Mouse (Mus musculus): ENCODE measurements at regions not wholly inside any gene's neighbourhood (a gene's known extent, or its start where the extent isn't known, plus 50 kb on each side); places are given as distances from the start of the nearest gene placed in this dataset.

- Histone ChIP-seq H3K36me3 (ENCODE audit: control insufficient read depth, insufficient read depth, low read length) (no peaks in the 10 kb centered on the region), H3K27me3 (ENCODE audit: control insufficient read depth, insufficient read depth, low read length) (no peaks in the 10 kb centered on the region), H3K4me3 (ENCODE audit: insufficient read depth, low read depth, low read length) (no peak overlapping the region), H3K27ac (replicated peaks; ENCODE audit: insufficient read depth, low read depth, low read length) (no peak overlapping the region), H3K4me1 (ENCODE audit: control insufficient read depth, insufficient read depth, low read length) (no peaks in the 10 kb centered on the region), H3K79me2 (ENCODE audit: control insufficient read depth, insufficient read depth, low read length) (no peaks in the 10 kb centered on the region), H3K9ac (ENCODE audit: low read depth, low read length) (no peak overlapping the region)
- DNase-seq (ENCODE audit: extremely low read depth, low read depth, low spot score) = no peak
- WGBS = 61% methylated on average over 3 of the region's 3 CpGs
- TF ChIP-seq CTCF (IDR thresholded peaks at IDR 0.05; ENCODE audit: low read depth, low read length) = no peak
- TF ChIP-seq POLR2A (IDR thresholded peaks at IDR 0.05; ENCODE audit: extremely low read depth, insufficient read depth, low read length) = no peak
Observed at GRCm38 (mm10) chr7:119258222-119258621, 73.8 kb upstream of the Gpr139 start.

GRCm38 (mm10) chr7:119256916-119257315 lies 72.5 kb upstream of the Gpr139 start:
- no peak for TF ChIP-seq CTCF (IDR thresholded peaks at IDR 0.05; ENCODE audit: low read depth, low read length)
- TF ChIP-seq POLR2A (IDR thresholded peaks at IDR 0.05; ENCODE audit: extremely low read depth, insufficient read depth, low read length) = no peak
- H3K27me3 ChIP-seq (ENCODE audit: control insufficient read depth, insufficient read depth, low read length) = no peaks in the 10 kb centered on the region
- DNase-seq (ENCODE audit: extremely low read depth, low read depth, low spot score) = no peak
- no peaks in the 10 kb centered on the region for H3K79me2 ChIP-seq (ENCODE audit: control insufficient read depth, insufficient read depth, low read length)
- H3K36me3 ChIP-seq (ENCODE audit: control insufficient read depth, insufficient read depth, low read length) = no peaks in the 10 kb centered on the region
- H3K4me1 ChIP-seq (ENCODE audit: control insufficient read depth, insufficient read depth, low read length) = no peaks in the 10 kb centered on the region
- 84% methylated on average over 3 of the region's 3 CpGs for whole genome bisulfite sequencing
- H3K9ac ChIP-seq (ENCODE audit: low read depth, low read length) = no peak overlapping the region
- H3K4me3 ChIP-seq (ENCODE audit: insufficient read depth, low read depth, low read length) = no peak overlapping the region
- H3K27ac ChIP-seq (replicated peaks; ENCODE audit: insufficient read depth, low read depth, low read length) = no peak overlapping the region

GRCm38 (mm10) chr7:119252742-119253141 lies 68.3 kb upstream of the Gpr139 start:
- Histone ChIP-seq H3K36me3 (ENCODE audit: control insufficient read depth, insufficient read depth, low read length) (no peaks in the 10 kb centered on the region), H3K4me1 (ENCODE audit: control insufficient read depth, insufficient read depth, low read length) (no peaks in the 10 kb centered on the region), H3K9ac (ENCODE audit: low read depth, low read length) (no peak overlapping the region), H3K4me3 (ENCODE audit: insufficient read depth, low read depth, low read length) (no peak overlapping the region), H3K27ac (replicated peaks; ENCODE audit: insufficient read depth, low read depth, low read length) (no peak overlapping the region), H3K79me2 (ENCODE audit: control insufficient read depth, insufficient read depth, low read length) (no peaks in the 10 kb centered on the region), H3K27me3 (ENCODE audit: control insufficient read depth, insufficient read depth, low read length) (no peaks in the 10 kb centered on the region)
- DNase-seq (ENCODE audit: extremely low read depth, low read depth, low spot score) = no peak
- TF ChIP-seq CTCF (IDR thresholded peaks at IDR 0.05; ENCODE audit: low read depth, low read length) = no peak
- no peak for TF ChIP-seq POLR2A (IDR thresholded peaks at IDR 0.05; ENCODE audit: extremely low read depth, insufficient read depth, low read length)
- WGBS = 65% methylated on average over 2 of the region's 2 CpGs

- H3K4me3 ChIP-seq (ENCODE audit: insufficient read depth, low read depth, low read length) = no peak overlapping the region
- WGBS = 73% methylated on average over 1 of the region's 1 CpGs
- H3K4me1 ChIP-seq (ENCODE audit: control insufficient read depth, insufficient read depth, low read length) = no peaks in the 10 kb centered on the region
- no peaks in the 10 kb centered on the region for H3K27me3 ChIP-seq (ENCODE audit: control insufficient read depth, insufficient read depth, low read length)
- H3K9ac ChIP-seq (ENCODE audit: low read depth, low read length) = no peak overlapping the region
- DNase-seq (ENCODE audit: extremely low read depth, low read depth, low spot score) = no peak
- no peaks in the 10 kb centered on the region for H3K79me2 ChIP-seq (ENCODE audit: control insufficient read depth, insufficient read depth, low read length)
- no peaks in the 10 kb centered on the region for H3K36me3 ChIP-seq (ENCODE audit: control insufficient read depth, insufficient read depth, low read length)
- TF ChIP-seq CTCF (IDR thresholded peaks at IDR 0.05; ENCODE audit: low read depth, low read length) (no peak), POLR2A (IDR thresholded peaks at IDR 0.05; ENCODE audit: extremely low read depth, insufficient read depth, low read length) (no peak)
- H3K27ac ChIP-seq (replicated peaks; ENCODE audit: insufficient read depth, low read depth, low read length) = no peak overlapping the region
Observed at GRCm38 (mm10) chr7:119251679-119252078, 67.3 kb upstream of the Gpr139 start.

GRCm38 (mm10) chr7:119250381-119250780 lies 66.0 kb upstream of the Gpr139 start:
- TF ChIP-seq CTCF (IDR thresholded peaks at IDR 0.05; ENCODE audit: low read depth, low read length) = no peak
- TF ChIP-seq POLR2A (IDR thresholded peaks at IDR 0.05; ENCODE audit: extremely low read depth, insufficient read depth, low read length) = no peak

GRCm38 (mm10) chr7:119244785-119245184 lies 60.4 kb upstream of the Gpr139 start:
- no peaks in the 10 kb centered on the region for H3K36me3 ChIP-seq (ENCODE audit: control insufficient read depth, insufficient read depth, low read length)
- WGBS = 62% methylated on average over 5 of the region's 5 CpGs
- H3K4me1 ChIP-seq (ENCODE audit: control insufficient read depth, insufficient read depth, low read length) = no peaks in the 10 kb centered on the region
- TF ChIP-seq CTCF (IDR thresholded peaks at IDR 0.05; ENCODE audit: low read depth, low read length) (no peak), POLR2A (IDR thresholded peaks at IDR 0.05; ENCODE audit: extremely low read depth, insufficient read depth, low read length) (no peak)
- no peaks in the 10 kb centered on the region for H3K79me2 ChIP-seq (ENCODE audit: control insufficient read depth, insufficient read depth, low read length)
- H3K27me3 ChIP-seq (ENCODE audit: control insufficient read depth, insufficient read depth, low read length) = no peaks in the 10 kb centered on the region
- DNase-seq (ENCODE audit: extremely low read depth, low read depth, low spot score) = no peak
- no peak overlapping the region for H3K9ac ChIP-seq (ENCODE audit: low read depth, low read length)
- H3K27ac ChIP-seq (replicated peaks; ENCODE audit: insufficient read depth, low read depth, low read length) = no peak overlapping the region
- no peak overlapping the region for H3K4me3 ChIP-seq (ENCODE audit: insufficient read depth, low read depth, low read length)

More at GRCm38 (mm10) chr7:119250381-119250780, 66.0 kb upstream of the Gpr139 start:
- Histone ChIP-seq H3K79me2 (ENCODE audit: control insufficient read depth, insufficient read depth, low read length) (no peaks in the 10 kb centered on the region), H3K4me1 (ENCODE audit: control insufficient read depth, insufficient read depth, low read length) (no peaks in the 10 kb centered on the region), H3K27ac (replicated peaks; ENCODE audit: insufficient read depth, low read depth, low read length) (no peak overlapping the region), H3K9ac (ENCODE audit: low read depth, low read length) (no peak overlapping the region), H3K27me3 (ENCODE audit: control insufficient read depth, insufficient read depth, low read length) (no peaks in the 10 kb centered on the region), H3K36me3 (ENCODE audit: control insufficient read depth, insufficient read depth, low read length) (no peaks in the 10 kb centered on the region), H3K4me3 (ENCODE audit: insufficient read depth, low read depth, low read length) (no peak overlapping the region)
- WGBS = 86% methylated on average over 3 of the region's 3 CpGs
- no peak for DNase-seq (ENCODE audit: extremely low read depth, low read depth, low spot score)

Data from liver, adult 2 months (tissue).